Mouse (Mus musculus) ovary, adult 10 weeks (tissue): ENCODE data around the gene Hspbp1. TPM values are rescaled to one million over a fixed set of nuclear protein-coding genes. Genes with fewer than 3 reads are reported as not detected.

ENCODE experiments used
- polyA plus RNA-seq: library from polyadenylated mRNA; stranded (reverse); fragments of 350-450 nt; fragmentation: Illumina TruSeq; extraction: RNeasy Lipid Tissue Mini Kit (QIAGEN cat#74804); gene quantifications from one replicate; pipeline ENCODE4 v1.2.3, GENCODE M21; 2014

The Hspbp1 gene
- polyA plus RNA-seq: not detected

DNA sequence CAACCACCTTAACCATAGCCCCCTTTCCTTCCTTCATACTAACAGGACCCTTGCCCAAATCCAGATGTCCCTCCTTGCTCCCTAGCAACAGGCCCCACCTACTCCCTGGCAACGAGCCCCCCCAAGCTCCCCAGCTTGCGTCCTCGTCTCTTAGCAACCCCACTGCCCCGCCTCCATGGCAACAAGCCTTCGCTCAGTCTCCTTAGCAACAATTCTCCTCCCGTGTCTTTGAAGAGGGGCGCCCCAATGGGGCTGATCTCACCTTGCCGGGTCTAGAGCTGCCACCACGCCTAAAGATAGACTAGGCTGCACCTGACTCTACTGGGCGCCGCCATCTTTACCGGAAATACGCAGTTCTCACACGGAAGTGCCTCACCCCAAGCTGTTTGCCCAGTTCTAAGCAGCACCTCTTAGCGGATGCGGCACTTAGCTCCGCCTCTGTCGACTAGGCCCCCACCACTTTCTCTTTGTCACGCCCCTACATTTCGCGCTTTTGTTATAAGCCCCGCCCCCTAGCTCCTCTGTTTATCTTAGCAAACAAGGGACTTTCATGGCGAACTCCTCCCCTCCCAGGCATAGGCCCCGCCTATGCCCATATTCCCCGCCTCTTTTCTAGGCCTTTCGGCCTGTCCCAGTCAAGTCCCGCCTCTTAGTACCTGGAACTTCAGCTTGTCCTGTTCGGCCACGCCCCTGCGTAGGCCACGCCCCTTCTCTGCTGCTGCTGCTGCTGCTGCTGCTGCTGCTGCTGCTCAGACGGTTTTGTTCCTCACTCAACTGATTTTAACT is at the start of gene Hspbp1:
Gene Hspbp1, minus strand, starts transcription at position 437 of the 786 bp plus-strand sequence.

DNA sequence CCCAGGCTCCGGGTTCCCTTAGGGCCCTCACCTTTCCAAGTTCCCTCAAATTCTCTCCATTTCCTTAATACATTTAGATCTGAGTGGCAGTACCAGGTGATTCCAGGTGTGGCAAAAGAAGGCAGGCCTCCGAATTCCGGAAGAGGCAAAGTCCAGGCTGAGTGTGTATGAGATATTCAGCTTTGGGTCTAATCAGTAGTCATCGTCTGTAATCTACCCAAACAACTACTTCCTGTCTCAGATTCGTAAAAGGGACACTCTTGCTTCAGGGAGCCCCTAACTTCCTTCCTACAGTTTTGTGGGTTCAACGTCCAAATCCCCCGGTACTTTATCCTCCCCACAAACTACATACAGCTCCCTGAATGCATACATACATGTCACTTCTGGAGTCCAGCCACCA is 40.3 kb upstream of the Hspbp1 start, which contains the start of gene Tmem150b:
Gene Tmem150b, minus strand, starts transcription at position 81 of the 400 bp plus-strand sequence.

GRCm38 (mm10) chr7:4690387-4690786 is 5.5 kb upstream of the Hspbp1 start, which contains the start of gene Brsk1:
Gene Brsk1, plus strand, starts transcription at chr7:4690604.

GRCm38 (mm10) chr7:4658912-4659551 is 25.8 kb downstream of the Hspbp1 start, which contains the start of gene Ppp6r1:
Gene Ppp6r1, minus strand, starts transcription at chr7:4659019.

DNA sequence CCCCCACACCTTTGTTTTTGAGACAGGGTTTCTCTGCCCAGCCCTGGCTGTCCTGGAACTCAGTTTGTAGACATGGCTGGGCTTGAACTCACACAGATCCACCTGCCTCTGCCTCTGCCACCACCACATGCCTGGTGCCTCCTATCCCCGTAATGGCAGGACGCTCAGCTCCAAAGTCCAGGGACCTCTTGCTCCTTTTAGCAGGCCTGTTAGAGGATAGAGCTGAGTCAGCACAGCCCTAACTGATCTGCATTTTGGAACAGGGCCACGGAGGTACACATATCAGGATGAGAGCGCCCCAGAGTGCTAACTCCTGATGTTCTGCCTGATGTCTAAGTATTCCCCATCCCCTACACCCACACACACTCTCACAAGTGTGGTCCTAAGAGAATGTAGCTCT is 53.8 kb downstream of the Hspbp1 start, which contains the start of gene Tmem86b:
Gene Tmem86b, minus strand, starts transcription at position 392 of the 400 bp plus-strand sequence.

Other genes starting within 250 kb of the Hspbp1 start
- gene Rdh13, start 239.4 kb downstream of the Hspbp1 start, polyA plus RNA-seq: 6.3 TPM
- 2.7 TPM for gene Eps8l1, start 224.4 kb downstream of the Hspbp1 start, polyA plus RNA-seq
- gene Ppp1r12c, start 183.4 kb downstream of the Hspbp1 start, polyA plus RNA-seq: 3.7 TPM
- 0.74 TPM for gene Tnnt1, start 168.7 kb downstream of the Hspbp1 start, polyA plus RNA-seq
- 9.6 TPM for gene Tnni3, start 160.8 kb downstream of the Hspbp1 start, polyA plus RNA-seq
- gene Dnaaf3, start 152.6 kb downstream of the Hspbp1 start, polyA plus RNA-seq: not detected
- 0.26 TPM for gene Syt5, start 137.5 kb downstream of the Hspbp1 start, polyA plus RNA-seq
- gene Ptprh, start 81.0 kb downstream of the Hspbp1 start, polyA plus RNA-seq: not detected
- gene Tmem86b, start 53.6 kb downstream of the Hspbp1 start, polyA plus RNA-seq: not detected
- gene Ppp6r1, start 26.0 kb downstream of the Hspbp1 start, polyA plus RNA-seq: 10.6 TPM
- gene Brsk1, start 5.5 kb upstream of the Hspbp1 start, polyA plus RNA-seq: 0.40 TPM
- not detected for gene Tmem150b, start 40.2 kb upstream of the Hspbp1 start, polyA plus RNA-seq
- 1.2 TPM for gene Kmt5c, start 55.0 kb upstream of the Hspbp1 start, polyA plus RNA-seq
- not detected for gene Cox6b2, start 68.0 kb upstream of the Hspbp1 start, polyA plus RNA-seq
- not detected for gene Fam71e2, start 86.2 kb upstream of the Hspbp1 start, polyA plus RNA-seq
- gene Il11, start 97.8 kb upstream of the Hspbp1 start, polyA plus RNA-seq: not detected
- not detected for gene Tmem190, start 97.9 kb upstream of the Hspbp1 start, polyA plus RNA-seq
- gene Tmem238, start 104.6 kb upstream of the Hspbp1 start, polyA plus RNA-seq: 0.46 TPM
- 14.1 TPM for gene Rpl28, start 107.8 kb upstream of the Hspbp1 start, polyA plus RNA-seq
- 2.0 TPM for gene Ube2s, start 127.5 kb upstream of the Hspbp1 start, polyA plus RNA-seq
- 0.57 TPM for gene Shisa7, start 159.6 kb upstream of the Hspbp1 start, polyA plus RNA-seq
- 1.9 TPM for gene Isoc2b, start 185.2 kb upstream of the Hspbp1 start, polyA plus RNA-seq
- 1.7 TPM for gene Isoc2a, start 192.1 kb upstream of the Hspbp1 start, polyA plus RNA-seq
- not detected for gene Gm36210, start 221.4 kb upstream of the Hspbp1 start, polyA plus RNA-seq
- not detected for gene Zfp628, start 230.1 kb upstream of the Hspbp1 start, polyA plus RNA-seq
- gene Nat14, start 237.0 kb upstream of the Hspbp1 start, polyA plus RNA-seq: 0.57 TPM
- 0.14 TPM for gene Ssc5d, start 240.7 kb upstream of the Hspbp1 start, polyA plus RNA-seq